Mouse (Mus musculus) large intestine, adult 2 months (tissue): ENCODE measurements around the gene Cox18. TPM values are rescaled to one million over a fixed set of nuclear protein-coding genes. Genes with fewer than 3 reads are reported as not detected.

Experiments used
- DNase-seq: peaks from one replicate; pipeline ENCODE4 v3.0.0-alpha.2; 2012; ENCODE audit warnings: low read depth, low spot score
- WGBS: fragments of 180-500 bp; shearing (Covaris S2); methylation state at CpG from one replicate; pipeline ENCODE4 v1.1.7; 2018; 5-methylcytosine and 5-hydroxymethylcytosine counted together
- polyA plus RNA-seq: library from polyadenylated mRNA; depleted of rRNA; stranded (reverse); fragments of >200 nt; gene quantifications from 2 replicates; pipeline ENCODE4 v1.2.3, GENCODE M21; 2012; rRNA removed

Cox18 gene
- polyA plus RNA-seq, 1 experiment: 21.4 TPM

DNA sequence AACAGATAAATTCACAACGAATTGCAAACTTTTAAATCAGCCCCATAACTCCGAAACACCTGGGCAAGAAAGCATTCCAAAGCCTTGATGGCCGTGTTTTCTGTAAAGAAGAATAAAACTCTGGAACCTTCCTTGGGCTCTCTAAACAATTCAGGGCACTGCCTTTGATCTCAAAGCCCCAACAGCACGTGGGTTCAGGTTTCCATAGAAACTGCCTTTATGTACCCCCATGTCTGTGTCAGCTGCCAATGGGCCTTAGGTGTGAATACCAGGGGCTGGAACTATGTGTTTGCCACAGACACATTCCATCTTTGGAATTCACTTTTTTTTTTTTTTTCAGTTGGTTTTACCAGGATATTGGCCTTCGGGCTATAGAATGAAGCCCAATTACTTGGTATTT, 41.0 kb downstream of the Cox18 start:
- DNase-seq: no peak
- 53% methylated on average over 5 of the region's 5 CpGs for WGBS

DNA sequence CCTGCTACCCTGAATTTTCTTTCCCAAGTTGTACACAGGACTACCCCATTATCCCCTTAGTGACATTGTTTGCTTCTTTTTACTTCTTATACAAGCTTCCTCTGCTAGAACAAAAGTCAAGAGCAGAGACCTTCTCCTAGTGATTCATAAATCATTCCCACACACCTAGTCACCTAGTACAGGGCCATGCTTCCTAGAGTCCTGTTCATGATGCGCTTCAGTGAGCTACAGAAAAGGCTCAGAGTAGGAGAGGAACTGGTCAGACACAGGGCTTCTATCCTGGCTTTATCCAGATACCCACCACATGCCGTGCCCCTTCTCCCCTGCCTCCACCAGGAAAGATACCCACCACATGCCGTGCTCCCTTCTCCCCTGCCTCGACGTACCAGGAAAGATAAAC, 44.7 kb downstream of the Cox18 start:
- DNase-seq: no peak
- WGBS: 72% methylated on average over 5 of the region's 5 CpGs

DNA sequence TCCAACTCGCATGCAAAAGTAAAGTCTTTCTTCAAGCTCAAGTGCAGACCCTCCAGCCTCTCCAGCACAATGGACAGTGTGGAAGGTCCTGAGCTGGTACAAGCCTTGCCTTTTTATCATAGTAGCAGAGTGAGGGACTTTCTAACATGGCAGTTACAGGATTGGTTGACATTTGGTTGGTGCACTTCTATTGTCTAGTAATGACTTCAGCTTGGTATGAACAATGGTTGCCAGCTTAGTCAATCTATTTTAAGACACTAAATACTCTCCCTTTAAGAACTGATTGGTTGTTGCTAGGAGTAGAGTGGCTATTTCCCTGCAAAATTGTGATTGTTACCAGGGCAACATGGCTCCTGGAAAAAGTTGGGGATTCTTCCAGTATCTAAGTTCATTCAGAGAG, 45.7 kb downstream of the Cox18 start:
- DNase-seq: no peak
- WGBS: 95% methylated on average over 1 of the region's 1 CpGs

Other genes with a start within 250 kb of the Cox18 start
- 11.7 and 23.3 TPM in 2 replicates for gene Ankrd17, start 142.6 kb upstream of the Cox18 start, polyA plus RNA-seq
- 1.4 and 1.8 TPM in 2 replicates for gene Gm9958, start 143.2 kb upstream of the Cox18 start, polyA plus RNA-seq
- gene Alb, start 236.9 kb upstream of the Cox18 start, polyA plus RNA-seq: 0.53 and 0.95 TPM in 2 replicates